Mouse (Mus musculus) spleen, postnatal 10 days (tissue): ENCODE data around the gene Ccdc80.
A peak's percentile ranks its signal among the peaks of the same experiment; 100 is the strongest.

Source experiments
- DNase-seq, 2 experiments: peaks; one replicate each; pipeline ENCODE4 v3.0.0; 2021 to 2022; ENCODE audit warnings: low spot score in 2 of 2

Ccdc80 gene

DNA sequence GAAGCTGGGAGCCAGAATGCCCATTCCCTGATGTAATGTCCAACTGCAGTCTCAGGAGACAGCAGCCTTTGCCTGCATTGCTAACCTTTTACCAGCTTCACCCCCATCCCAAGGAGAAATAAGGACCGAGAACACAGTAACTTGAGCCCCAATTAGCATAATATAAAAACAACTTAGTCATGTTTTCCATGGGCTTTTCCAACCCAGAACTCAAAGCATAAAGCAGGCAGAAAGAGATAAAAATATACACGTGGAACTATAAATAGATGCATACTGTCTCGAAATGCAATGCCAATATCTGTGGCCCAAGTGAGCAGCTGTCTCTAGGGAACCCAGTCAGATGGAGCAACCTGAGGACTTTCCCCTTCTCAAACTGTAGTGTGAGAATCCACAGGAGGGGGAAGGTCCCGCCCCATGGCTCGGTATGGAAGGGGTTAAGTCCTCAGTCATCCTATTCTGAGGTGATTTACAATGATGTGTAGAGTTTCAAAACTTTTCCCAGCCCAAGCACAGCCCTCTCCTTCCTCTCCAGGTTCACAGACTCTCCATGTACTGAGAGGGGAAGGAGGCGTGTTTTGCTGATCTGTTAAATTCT is at the start of gene Ccdc80:
TSS of gene Ccdc80 (plus strand) at position 266 of the 595 bp plus-strand sequence.
- no peak for DNase-seq

DNA sequence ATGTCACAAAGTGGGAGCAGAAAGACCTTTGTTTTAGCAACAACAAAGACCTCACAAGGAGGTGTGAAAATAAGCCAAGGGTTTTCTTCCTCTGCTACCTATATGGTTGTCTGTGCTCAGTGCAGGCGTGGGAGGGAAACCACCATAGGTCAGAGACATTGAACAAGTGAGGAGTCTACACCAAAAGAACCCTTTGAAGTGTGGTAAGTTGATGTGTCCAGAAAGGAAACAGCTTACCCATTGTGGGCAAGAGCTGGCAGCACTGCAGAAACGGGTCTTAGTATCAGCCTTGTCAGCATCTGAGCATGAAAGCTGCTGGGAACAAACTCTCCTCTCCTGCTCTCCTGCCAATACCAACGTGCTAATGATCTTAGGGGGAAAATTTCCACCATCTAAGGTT is 48.4 kb upstream of the Ccdc80 start:
- no peak for DNase-seq

DNA sequence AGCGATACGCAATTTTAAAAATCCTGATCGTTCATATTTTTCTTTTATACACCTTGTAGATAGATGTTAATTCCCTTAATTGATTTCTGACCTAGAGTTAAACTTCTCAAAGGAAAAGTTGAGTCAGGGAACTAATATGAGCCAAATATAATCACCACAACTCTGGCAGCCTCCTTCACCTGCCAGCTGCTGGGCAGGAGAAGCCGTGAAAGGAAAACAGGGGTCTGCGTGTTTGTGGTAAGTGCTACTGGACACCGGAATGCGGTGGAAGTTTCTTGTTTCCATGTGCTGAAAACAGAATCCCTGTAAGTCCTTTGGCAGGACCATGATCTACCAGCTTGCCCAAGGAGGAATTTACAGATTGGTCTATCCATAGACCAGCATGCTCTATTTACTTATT is 36.0 kb upstream of the Ccdc80 start:
- no peak for DNase-seq

- no peak for DNase-seq
These were observed 35.3 kb upstream of the Ccdc80 start for GRCm38 (mm10) chr16:45057922-45058321.

DNA sequence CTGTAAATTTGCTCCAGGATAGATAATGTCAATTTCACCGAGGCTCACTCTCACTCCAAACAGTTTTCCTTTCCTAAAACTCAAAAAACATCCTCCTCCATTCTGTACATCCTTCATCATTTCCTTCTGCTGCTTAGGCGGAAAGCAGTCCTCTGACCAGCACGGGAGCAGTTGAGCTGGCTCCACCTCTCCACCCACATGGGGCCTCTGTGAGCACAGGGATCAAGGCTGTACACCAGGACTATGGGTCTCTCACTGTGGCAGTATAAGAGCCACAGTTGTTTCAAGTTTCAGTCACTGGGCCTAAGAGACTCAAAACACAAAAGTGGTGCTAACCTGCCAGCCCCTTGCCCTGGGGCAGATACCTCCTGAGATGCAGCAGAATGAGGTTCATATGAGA is 32.1 kb upstream of the Ccdc80 start:
- no peak for DNase-seq

DNA sequence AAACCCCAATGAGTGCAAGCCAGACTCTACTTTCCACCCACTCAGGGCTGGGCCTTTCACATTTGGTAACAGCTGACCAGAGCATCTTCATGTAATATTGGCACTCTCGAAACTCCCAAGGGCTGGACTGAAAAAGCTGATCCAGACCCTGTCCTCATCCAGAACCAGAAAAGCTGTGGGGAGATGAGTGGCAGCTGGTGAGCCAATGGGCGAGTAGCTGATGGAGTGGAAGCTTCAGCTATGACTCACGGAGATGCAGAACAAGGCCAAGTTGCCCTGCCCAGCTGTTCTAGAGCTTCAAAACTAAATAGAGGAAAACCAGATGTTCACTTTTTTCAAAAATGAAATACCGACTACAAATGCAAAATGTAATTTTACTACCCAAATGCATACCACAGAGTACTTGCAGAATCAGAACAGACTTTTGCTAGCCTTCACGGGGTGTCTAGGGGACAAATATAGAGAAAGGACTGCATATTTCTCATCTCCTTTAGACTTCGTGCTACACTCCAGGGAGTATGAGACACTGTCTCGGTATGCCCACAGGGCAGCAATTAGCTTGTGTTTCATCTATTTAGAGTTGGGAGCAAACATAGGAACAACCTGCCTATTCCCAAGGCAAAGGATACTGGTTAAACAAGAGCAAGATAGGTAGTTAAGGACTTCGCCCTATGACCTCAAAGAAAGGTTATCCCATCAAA is 22.7 kb upstream of the Ccdc80 start:
- no peak for DNase-seq

- DNase-seq = no peak
These were observed 21.8 kb upstream of the Ccdc80 start for GRCm38 (mm10) chr16:45071424-45071823.

- no peak for DNase-seq
These were observed 15.6 kb upstream of the Ccdc80 start for GRCm38 (mm10) chr16:45077517-45078080.

DNA sequence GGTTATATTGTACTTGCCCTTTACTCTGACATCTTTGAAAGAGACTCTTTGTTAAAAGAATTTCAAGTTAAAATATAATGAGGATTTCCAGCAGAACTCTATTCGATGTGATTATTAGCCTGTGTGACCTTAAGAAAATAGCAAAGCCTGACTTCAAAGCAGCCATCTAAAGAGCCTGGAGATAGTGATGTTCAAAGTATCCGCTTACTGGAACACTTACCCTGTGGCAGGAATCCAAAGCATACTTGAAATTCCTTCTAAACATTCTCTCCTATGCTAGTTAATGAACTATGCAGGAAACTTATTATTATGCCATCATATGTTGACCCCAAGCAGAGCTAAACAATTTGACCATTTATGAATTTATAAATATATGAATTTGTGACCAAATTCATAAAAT is 13.9 kb upstream of the Ccdc80 start:
- no peak for DNase-seq

DNA sequence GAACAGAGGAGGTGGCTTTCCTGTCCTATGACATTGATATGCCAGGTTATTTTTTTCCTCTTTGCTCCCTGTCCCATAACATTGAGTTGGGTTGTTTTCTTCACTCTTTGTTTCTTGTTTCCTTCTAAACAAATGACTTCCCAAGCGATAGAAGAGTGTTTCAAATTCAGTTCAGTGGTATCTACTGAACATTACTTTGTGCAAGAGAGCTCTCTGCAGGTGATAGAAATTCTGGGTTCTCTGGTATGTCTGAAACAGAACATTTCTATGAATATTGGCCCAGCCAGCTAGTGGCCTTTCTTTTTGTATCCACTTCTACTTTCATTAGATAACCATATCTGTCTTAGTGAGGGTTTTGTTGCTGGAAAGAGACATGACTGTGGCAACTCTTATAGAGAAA is 4.4 kb upstream of the Ccdc80 start:
- no peak for DNase-seq

- DNase-seq = peak; percentile 37 to 72
These were observed 3.2 kb upstream of the Ccdc80 start for GRCm38 (mm10) chr16:45090005-45090404.

- no peak for DNase-seq
These were observed 1.0 kb downstream of the Ccdc80 start for GRCm38 (mm10) chr16:45094136-45094756.

- DNase-seq = no peak
These were observed 1.8 kb downstream of the Ccdc80 start for GRCm38 (mm10) chr16:45095030-45095429.

DNA sequence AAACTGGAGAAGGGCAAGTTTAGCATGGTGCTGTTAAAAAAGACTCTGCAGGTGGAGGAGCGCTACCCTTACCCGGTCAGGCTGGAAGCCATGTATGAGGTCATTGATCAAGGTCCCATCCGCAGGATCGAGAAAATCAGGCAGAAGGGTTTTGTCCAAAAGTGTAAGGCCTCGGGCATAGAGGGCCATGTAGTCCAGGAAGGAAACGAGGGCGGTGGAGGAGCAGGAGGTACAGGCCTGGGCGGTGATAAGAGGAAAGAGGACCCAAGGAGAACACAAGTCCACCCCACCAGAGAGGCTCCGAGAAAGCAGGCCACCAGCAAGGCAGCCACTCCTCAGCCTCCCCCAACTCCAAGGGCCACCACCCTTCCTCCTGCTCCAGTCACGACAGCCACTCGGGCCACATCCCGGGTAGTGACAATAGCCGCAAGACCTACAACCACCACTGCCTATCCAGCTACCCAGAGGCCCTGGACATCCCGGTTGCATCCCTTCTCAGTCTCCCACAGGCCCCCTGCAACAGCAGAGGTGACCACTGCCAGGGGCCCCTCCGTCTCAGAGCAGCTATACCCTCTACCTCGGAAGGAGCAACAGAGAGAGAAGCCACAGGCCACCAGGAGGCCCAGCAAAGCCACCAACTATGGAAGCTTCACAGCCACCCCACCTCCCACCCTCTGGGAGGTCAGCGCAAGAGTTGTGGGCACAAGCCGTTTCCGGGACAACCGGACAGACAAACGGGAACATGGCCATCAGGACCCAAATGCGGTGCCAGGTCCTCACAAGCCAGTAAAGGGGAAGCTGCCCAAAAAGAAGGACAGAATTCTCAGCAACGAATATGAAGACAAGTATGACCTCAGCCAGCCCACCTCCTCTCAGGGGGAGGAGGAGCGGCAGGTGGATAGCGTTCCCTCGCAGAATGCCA is 2.6 kb downstream of the Ccdc80 start:
- DNase-seq = no peak

DNA sequence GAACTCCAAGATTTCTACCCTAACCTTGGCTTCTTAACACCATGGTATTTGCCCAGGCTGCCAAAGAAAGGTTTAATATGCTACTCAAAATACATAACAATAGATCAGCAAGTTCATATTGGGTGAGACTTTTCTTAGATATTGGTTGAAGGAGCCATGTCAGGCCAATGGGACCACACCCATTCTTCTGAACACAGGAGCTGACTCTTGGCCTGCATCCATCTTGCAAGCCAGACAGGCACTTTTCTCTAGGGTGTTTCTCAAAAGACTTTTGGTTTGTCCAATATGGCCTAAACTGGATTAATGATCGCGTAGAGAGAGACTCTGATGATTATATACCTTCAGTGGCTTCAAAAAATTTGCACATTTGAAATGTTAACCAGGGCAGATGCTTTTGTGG is 4.3 kb downstream of the Ccdc80 start:
- DNase-seq = no peak

DNA sequence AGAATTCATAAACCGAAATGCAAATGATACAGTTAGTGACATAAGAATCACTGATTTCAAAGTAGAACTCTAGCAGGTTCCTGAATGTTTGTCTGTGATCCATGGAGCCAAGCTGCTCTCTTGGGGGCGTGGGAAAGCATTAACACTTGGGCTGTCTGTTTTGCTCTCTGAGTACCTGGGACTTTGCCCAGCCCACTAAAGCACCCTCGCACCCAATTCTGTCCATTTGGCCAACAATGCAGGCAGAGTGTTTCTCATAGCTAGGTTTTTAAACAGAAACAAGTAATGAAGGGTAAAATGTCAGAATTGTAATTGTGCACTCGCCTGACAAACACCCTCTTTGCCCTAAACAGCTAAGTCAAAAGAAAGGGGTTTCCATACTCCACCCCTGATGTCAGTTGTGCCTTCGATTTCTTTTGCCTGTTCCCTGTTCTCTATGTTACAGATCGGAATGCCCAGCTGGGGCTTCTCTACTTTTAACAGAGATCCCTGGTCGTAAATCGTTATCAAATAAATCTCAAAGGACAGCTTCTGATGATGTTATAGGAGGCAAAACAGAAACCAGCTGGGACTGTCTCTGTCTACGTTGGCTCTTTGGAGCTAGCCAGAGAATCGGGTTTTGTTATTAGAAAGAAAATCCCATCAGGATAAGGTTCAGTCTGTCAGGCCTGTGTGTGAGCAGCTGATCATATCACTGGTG is 5.1 kb downstream of the Ccdc80 start:
- no peak for DNase-seq

DNA sequence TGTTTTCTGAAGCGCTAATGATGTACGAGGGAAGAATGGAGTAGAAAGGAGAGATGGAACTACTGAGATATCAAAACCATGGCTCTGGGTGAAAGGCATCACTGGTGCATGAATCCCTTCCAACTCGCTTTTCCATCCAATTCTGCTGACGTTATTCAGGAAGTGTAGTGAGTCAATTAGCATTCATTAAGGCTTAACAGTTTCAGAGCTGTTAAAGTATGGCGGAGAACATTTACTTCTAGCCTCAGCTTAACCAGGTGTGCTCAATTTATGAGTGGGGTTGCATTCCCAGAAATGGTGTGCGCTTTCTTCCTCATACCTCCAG is 5.6 kb downstream of the Ccdc80 start:
- no peak for DNase-seq

GRCm38 (mm10) chr16:45100892-45101291 is 7.7 kb downstream of the Ccdc80 start:
- DNase-seq = no peak

DNA sequence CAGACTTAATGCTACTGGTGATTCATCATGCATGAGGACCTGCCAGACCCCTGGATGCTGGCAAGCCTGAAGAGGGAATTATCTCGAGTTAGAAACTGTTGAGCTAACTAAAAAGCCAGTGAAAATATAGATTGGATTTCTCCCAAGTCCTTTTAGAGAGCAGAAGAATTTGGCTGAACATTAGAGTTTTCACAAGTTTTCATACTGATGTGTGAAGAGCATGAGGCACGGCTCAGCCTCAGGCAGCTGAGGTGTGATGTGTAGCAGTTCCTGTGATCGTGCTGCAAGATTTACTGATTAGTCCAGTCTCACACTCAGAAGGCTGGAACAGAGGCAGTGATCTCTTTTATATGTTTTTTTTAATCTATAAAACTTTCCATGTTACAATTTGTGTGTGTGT is 11.8 kb downstream of the Ccdc80 start:
- DNase-seq = no peak

- no peak for DNase-seq
These were observed 15.1 kb downstream of the Ccdc80 start for GRCm38 (mm10) chr16:45108203-45108878.

GRCm38 (mm10) chr16:45110498-45110897 is 17.3 kb downstream of the Ccdc80 start:
- DNase-seq = no peak
